In the genomic region with DNA sequence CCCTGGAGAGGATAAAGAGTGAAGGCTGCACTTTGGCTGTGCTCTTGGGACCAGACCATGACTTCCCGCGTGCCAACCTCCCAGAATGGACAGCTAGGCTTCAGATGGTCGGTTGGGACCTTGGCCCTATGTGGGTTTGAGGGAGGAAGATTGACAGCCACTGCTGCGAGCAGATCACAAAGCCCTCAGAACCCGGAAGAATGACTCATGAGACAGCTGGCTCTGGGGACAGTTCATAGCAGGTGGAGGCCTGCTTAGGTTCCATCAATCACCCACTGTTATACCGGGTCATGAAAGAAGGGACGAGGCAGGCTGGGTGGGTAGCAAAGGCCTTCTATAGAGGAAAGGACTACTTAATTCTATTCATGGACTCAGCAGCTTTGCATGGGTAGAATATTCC, we compare ENCODE assay signal across 18 mouse cellular contexts.
DNase-seq lines count a peak whose midpoint lies in the region; ATAC-seq and TF ChIP-seq lines count a peak whose summit lies in the region.
"Had no signal": no experiment of that assay in that cellular context is flagged by ENCODE, and none has a peak within 500 bp of the region (broad histone marks: within the 10 kb centered on the region; RNA-seq: fewer than 3 reads in every experiment).

No protein-coding gene starts in this region.

- no peaks in the 10 kb centered on the region for H3K4me1 ChIP-seq in lung, postnatal 0 days (ENCODE audit: insufficient read depth, low read depth, low read length)
- no peaks in the 10 kb centered on the region for H3K4me1 ChIP-seq in kidney, embryonic 14.5 days (ENCODE audit: control insufficient read depth, insufficient read depth, low read length)
- H3K4me1 ChIP-seq: forebrain, embryonic 12.5 days; midbrain, embryonic 15.5 days had no signal

- no peak for ATAC-seq in lung, postnatal 0 days
- no peak for ATAC-seq in kidney, embryonic 14.5 days (ENCODE audit: low FRiP score, low TSS enrichment)
- ATAC-seq: hindbrain, postnatal 0 days; liver, postnatal 0 days; midbrain, embryonic 15.5 days had no signal

- DNase-seq in embryo, embryonic 11 days, result peak; percentile 28
- no peak for DNase-seq in embryo, embryonic 9.5 days (ENCODE audit: extremely low spot score)
- DNase-seq in brain, adult 2 months (ENCODE audit: low read depth, low spot score), result peak; percentile 71
- peak; percentile 57 for DNase-seq in gastrocnemius, adult 18-20 months (ENCODE audit: low spot score)
- DNase-seq in skeletal muscle tissue, adult 2 months (ENCODE audit: low read depth, low spot score), result peak; percentile 80
- no peak for DNase-seq in lung, postnatal 0 days (ENCODE audit: low spot score)
- no peak for DNase-seq in adrenal gland, postnatal 14 days
- DNase-seq: B cell, adult 2 months; kidney, adult 8-10 months; liver, postnatal 0 days; right cerebral cortex, postnatal 25 days; thymus, postnatal 25 days had no signal

- no peak overlapping the region for H3K4me2 ChIP-seq in lung, postnatal 0 days (replicated peaks; ENCODE audit: low read depth, low read length)
- H3K4me2 ChIP-seq in kidney, embryonic 14.5 days (replicated peaks; ENCODE audit: low read depth, low read length), result no peak overlapping the region
- H3K4me2 ChIP-seq: embryonic facial prominence, embryonic 13.5 days; forebrain, embryonic 12.5 days; limb, embryonic 12.5 days; midbrain, embryonic 15.5 days had no signal

- H3K9me3 ChIP-seq in lung, postnatal 0 days (ENCODE audit: low read length), result no peaks in the 10 kb centered on the region
- no peaks in the 10 kb centered on the region for H3K9me3 ChIP-seq in kidney, embryonic 14.5 days (ENCODE audit: control insufficient read depth, low read length)
- H3K9me3 ChIP-seq: embryonic facial prominence, embryonic 13.5 days; forebrain, embryonic 12.5 days; limb, embryonic 12.5 days; midbrain, embryonic 15.5 days had no signal

- 64% methylated on average over 7 of the region's 7 CpGs for WGBS in lung, postnatal 0 days
- 73% methylated on average over 7 of the region's 7 CpGs for WGBS in kidney, embryonic 14.5 days

- H3K27me3 ChIP-seq in lung, postnatal 0 days (replicated peaks; ENCODE audit: insufficient read depth, low read length), result no peaks in the 10 kb centered on the region
- H3K27me3 ChIP-seq in kidney, embryonic 14.5 days (ENCODE audit: control insufficient read depth, insufficient read depth, low read length), result no peaks in the 10 kb centered on the region
- H3K27me3 ChIP-seq: embryonic facial prominence, embryonic 13.5 days; forebrain, embryonic 12.5 days; limb, embryonic 12.5 days; midbrain, embryonic 15.5 days had no signal

- no peak overlapping the region for H3K9ac ChIP-seq in lung, postnatal 0 days (replicated peaks; ENCODE audit: low read depth)
- H3K9ac ChIP-seq in kidney, embryonic 14.5 days (ENCODE audit: low read depth, low read length), result no peak overlapping the region
- H3K9ac ChIP-seq: embryonic facial prominence, embryonic 13.5 days; forebrain, embryonic 12.5 days; limb, embryonic 12.5 days; liver, postnatal 0 days; midbrain, embryonic 15.5 days had no signal

- no peaks in the 10 kb centered on the region for H3K36me3 ChIP-seq in lung, postnatal 0 days (ENCODE audit: insufficient read depth, low read length)
- H3K36me3 ChIP-seq in kidney, embryonic 14.5 days (ENCODE audit: control insufficient read depth, insufficient read depth, low read length), result no peaks in the 10 kb centered on the region
- H3K36me3 ChIP-seq: embryonic facial prominence, embryonic 13.5 days; forebrain, embryonic 12.5 days; limb, embryonic 12.5 days; midbrain, embryonic 15.5 days had no signal

- TF ChIP-seq CTCF in lung, postnatal 0 days (IDR thresholded peaks at IDR 0.05), result no peak

- no peak overlapping the region for H3K27ac ChIP-seq in lung, postnatal 0 days (ENCODE audit: low read length)
- H3K27ac ChIP-seq in kidney, embryonic 14.5 days (ENCODE audit: low read depth, low read length), result no peak overlapping the region
- H3K27ac ChIP-seq: embryonic facial prominence, embryonic 13.5 days; forebrain, embryonic 12.5 days; hindbrain, postnatal 0 days; limb, embryonic 12.5 days; midbrain, embryonic 15.5 days had no signal

- no peak overlapping the region for H3K4me3 ChIP-seq in lung, postnatal 0 days (ENCODE audit: low read depth, low read length)
- H3K4me3 ChIP-seq in kidney, embryonic 14.5 days (ENCODE audit: low read length), result no peak overlapping the region
- H3K4me3 ChIP-seq: embryonic facial prominence, embryonic 13.5 days; forebrain, embryonic 12.5 days; limb, embryonic 12.5 days; midbrain, embryonic 15.5 days had no signal

- TF ChIP-seq EP300 in lung, postnatal 0 days (IDR thresholded peaks at IDR 0.05), result no peak

Comparison
In these comparisons a context has a peak if more than half of its experiments do, and no peak if none do; other contexts are left out.
1. DNase-seq: peak in embryo, embryonic 11 days (single experiment), brain, adult 2 months (single experiment), gastrocnemius, adult 18-20 months (single experiment) and skeletal muscle tissue, adult 2 months (single experiment); none in embryo, embryonic 9.5 days (single experiment), lung, postnatal 0 days (single experiment) and adrenal gland, postnatal 14 days (single experiment).